8 mouse cellular contexts compared by ENCODE assay signal in the genomic region with DNA sequence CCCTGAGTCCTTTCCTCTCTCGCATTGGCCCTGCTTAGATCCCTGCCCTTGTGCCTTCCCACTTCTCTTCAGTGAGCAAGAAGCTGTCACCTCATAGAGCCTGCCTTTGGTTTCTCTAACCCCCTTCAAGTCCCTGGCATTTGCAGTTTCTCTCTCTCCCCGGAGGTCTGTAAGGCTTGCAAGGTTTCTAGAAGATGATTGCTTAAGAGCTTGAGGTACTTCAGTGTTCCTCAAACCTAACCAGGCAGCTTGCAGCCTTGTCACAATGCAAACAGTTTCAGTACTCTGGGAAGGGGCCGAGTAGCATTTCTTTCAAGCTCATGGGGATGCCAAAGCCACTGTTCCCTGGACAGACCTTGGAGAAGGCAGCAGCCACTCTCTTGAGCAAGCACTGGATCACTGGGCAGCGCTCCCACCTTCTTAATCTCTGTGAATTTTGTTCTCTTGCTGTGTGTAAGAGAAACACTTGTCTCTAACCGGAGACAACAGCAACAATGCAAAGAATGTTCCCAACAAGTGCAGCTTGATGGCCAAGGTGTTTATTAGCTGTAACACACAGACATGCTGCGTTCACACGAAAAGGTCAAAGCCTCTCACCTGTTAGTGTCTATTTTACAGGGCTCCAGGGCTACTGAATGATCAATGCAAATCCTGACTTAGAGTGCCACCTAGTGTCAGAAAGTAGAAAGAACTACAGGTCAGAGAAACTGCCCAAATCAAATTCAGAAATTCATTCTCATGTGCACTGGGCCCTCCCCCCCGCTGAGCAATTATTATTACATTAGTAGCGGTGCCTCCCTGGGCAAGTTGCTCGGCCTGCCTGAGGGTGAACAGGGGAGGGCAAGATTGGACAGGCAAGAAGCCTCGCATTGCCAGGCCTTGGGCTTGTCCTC. TPM values are rescaled to one million over a fixed set of nuclear protein-coding genes. Genes with fewer than 3 reads are reported as not detected.
A peak's percentile ranks its signal among the peaks of the same experiment; 100 is the strongest.
DNase-seq lines count a peak whose midpoint lies in the region; ATAC-seq and TF ChIP-seq lines count a peak whose summit lies in the region.
"Had no signal": no experiment of that assay in that cellular context is flagged by ENCODE, and none has a peak within 500 bp of the region (broad histone marks: within the 10 kb centered on the region; RNA-seq: fewer than 3 reads in every experiment).

No protein-coding gene starts in this region.

- ATAC-seq in hindbrain, postnatal 0 days: peak; percentile 79
- ATAC-seq in neural tube, embryonic 13.5 days (ENCODE audit: low read depth): peak; percentile 77

- H3K9me3 ChIP-seq in forebrain, embryonic 10.5 days: no peaks in the 10 kb centered on the region
- H3K9me3 ChIP-seq in hindbrain, postnatal 0 days (ENCODE audit: low read length): no peaks in the 10 kb centered on the region
- H3K9me3 ChIP-seq in neural tube, embryonic 13.5 days: no peaks in the 10 kb centered on the region

- no peak overlapping the region for H3K4me2 ChIP-seq in hindbrain, postnatal 0 days (ENCODE audit: low read depth, low read length)
- H3K4me2 ChIP-seq in neural tube, embryonic 13.5 days: no peak overlapping the region; the same call in 1 of the 2 replicates

- H3K4me3 ChIP-seq in forebrain, embryonic 10.5 days: no peak overlapping the region
- H3K4me3 ChIP-seq in hindbrain, postnatal 0 days (ENCODE audit: low read length): no peak overlapping the region
- no peak overlapping the region for H3K4me3 ChIP-seq in neural tube, embryonic 13.5 days

- no peak overlapping the region for H3K27ac ChIP-seq in forebrain, embryonic 10.5 days
- no peak overlapping the region for H3K27ac ChIP-seq in hindbrain, postnatal 0 days
- no peak overlapping the region for H3K27ac ChIP-seq in neural tube, embryonic 13.5 days (replicated peaks)

- H3K9ac ChIP-seq in hindbrain, postnatal 0 days (replicated peaks; ENCODE audit: low read length): no peak overlapping the region
- H3K9ac ChIP-seq in neural tube, embryonic 13.5 days: peak overlapping the region; percentile 50; the same call in 1 of the 2 replicates

- no peaks in the 10 kb centered on the region for H3K36me3 ChIP-seq in forebrain, embryonic 10.5 days (replicated peaks)
- no peaks in the 10 kb centered on the region for H3K36me3 ChIP-seq in hindbrain, postnatal 0 days (ENCODE audit: insufficient read depth, low read length)
- no peaks in the 10 kb centered on the region for H3K36me3 ChIP-seq in neural tube, embryonic 13.5 days

- DNase-seq in urinary bladder, postnatal 14 days (ENCODE audit: low spot score): peak; percentile 59
- DNase-seq in urinary bladder, postnatal 4 days (ENCODE audit: low spot score in 2 of 2): no peak
- peak; percentile 40 for DNase-seq in c-Kit-negative CD71-positive TER-119-positive erythroid progenitor cells, embryonic 14.5 days (ENCODE audit: low read depth, low spot score)
- DNase-seq in forebrain, embryonic 10.5 days (ENCODE audit: extremely low spot score, low spot score): peak; percentile 43
- DNase-seq in hindbrain, postnatal 0 days (ENCODE audit: low spot score): peak; percentile 87
- DNase-seq in lung, adult 18-20 months: peak; percentile 24 to 60

- peaks cover 7% of the 10 kb centered on the region for H3K4me1 ChIP-seq in forebrain, embryonic 10.5 days
- H3K4me1 ChIP-seq in hindbrain, postnatal 0 days (ENCODE audit: insufficient read depth, low read length): no peaks in the 10 kb centered on the region
- H3K4me1 ChIP-seq in neural tube, embryonic 13.5 days (replicated peaks): peaks cover 3% of the 10 kb centered on the region; the same call in 1 of the 2 replicates

- 38% methylated on average over 11 of the region's 11 CpGs for WGBS in forebrain, embryonic 10.5 days
- 30% methylated on average over 11 of the region's 11 CpGs for whole genome bisulfite sequencing in hindbrain, postnatal 0 days
- 37% methylated on average over 11 of the region's 11 CpGs for WGBS in neural tube, embryonic 13.5 days

- TF ChIP-seq CTCF in hindbrain, postnatal 0 days (IDR thresholded peaks at IDR 0.05; ENCODE audit: low read depth): peak; percentile 88

- H3K27me3 ChIP-seq in forebrain, embryonic 10.5 days (ENCODE audit: poor library complexity, severe bottlenecking): no peaks in the 10 kb centered on the region
- H3K27me3 ChIP-seq in hindbrain, postnatal 0 days (ENCODE audit: insufficient read depth, low read length): no peaks in the 10 kb centered on the region
- no peaks in the 10 kb centered on the region; the same call in 1 of the 2 replicates for H3K27me3 ChIP-seq in neural tube, embryonic 13.5 days

RNA-seq across cellular contexts. Expression of a gene that starts 10.3 kb away (rescaled TPM):
- polyA plus RNA-seq in forebrain, embryonic 10.5 days (2016; fragmentation: Nextera tagmentation; extraction: Ambion mirVana): 45.0 and 46.0 TPM in 2 replicates
- 5.3 and 5.4 TPM in 2 replicates for total RNA-seq in hindbrain, postnatal 0 days (2014; rRNA removed)
- polyA plus RNA-seq in hindbrain, postnatal 0 days (2015; fragmentation: Nextera tagmentation; extraction: Ambion mirVana): 14.2 and 15.1 TPM in 2 replicates
- 14.6 and 15.3 TPM in 2 replicates for polyA plus RNA-seq in neural tube, embryonic 13.5 days (2015; fragmentation: Nextera tagmentation; extraction: Ambion mirVana)

RNA-seq across cellular contexts. Expression of a gene that starts 15.1 kb away (rescaled TPM):
- not detected in 2 replicates for polyA plus RNA-seq in forebrain, embryonic 10.5 days (2016; fragmentation: Nextera tagmentation; extraction: Ambion mirVana)
- total RNA-seq in hindbrain, postnatal 0 days (2014; rRNA removed): not detected in 2 replicates
- polyA plus RNA-seq in hindbrain, postnatal 0 days (2015; fragmentation: Nextera tagmentation; extraction: Ambion mirVana): not detected in 2 replicates
- not detected in 2 replicates for polyA plus RNA-seq in neural tube, embryonic 13.5 days (2015; fragmentation: Nextera tagmentation; extraction: Ambion mirVana)
- total RNA-seq: layer of hippocampus, adult 18-20 months had no signal

RNA-seq across cellular contexts. Expression of a gene that starts 22.4 kb away (rescaled TPM):
- polyA plus RNA-seq in forebrain, embryonic 10.5 days (2016; fragmentation: Nextera tagmentation; extraction: Ambion mirVana): 0.06 and 0.09 TPM in 2 replicates
- 0.47 and 1.1 TPM in 2 replicates for total RNA-seq in hindbrain, postnatal 0 days (2014; rRNA removed)
- polyA plus RNA-seq in hindbrain, postnatal 0 days (2015; fragmentation: Nextera tagmentation; extraction: Ambion mirVana): 0.11 and 0.16 TPM in 2 replicates
- not detected in 2 replicates for polyA plus RNA-seq in neural tube, embryonic 13.5 days (2015; fragmentation: Nextera tagmentation; extraction: Ambion mirVana)

RNA-seq across cellular contexts. Expression of a gene that starts 33.7 kb away (rescaled TPM):
- polyA plus RNA-seq in forebrain, embryonic 10.5 days (2016; fragmentation: Nextera tagmentation; extraction: Ambion mirVana): 0.11 TPM in 1 of 2 replicates, not detected in the other
- not detected in 2 replicates for total RNA-seq in hindbrain, postnatal 0 days (2014; rRNA removed)
- polyA plus RNA-seq in hindbrain, postnatal 0 days (2015; fragmentation: Nextera tagmentation; extraction: Ambion mirVana): not detected in 2 replicates
- polyA plus RNA-seq in neural tube, embryonic 13.5 days (2015; fragmentation: Nextera tagmentation; extraction: Ambion mirVana): not detected in 2 replicates
- total RNA-seq: layer of hippocampus, adult 18-20 months had no signal

RNA-seq across cellular contexts. Expression of a gene that starts 38.9 kb away (rescaled TPM):
- not detected in 2 replicates for polyA plus RNA-seq in forebrain, embryonic 10.5 days (2016; fragmentation: Nextera tagmentation; extraction: Ambion mirVana)
- total RNA-seq in hindbrain, postnatal 0 days (2014; rRNA removed): 1.2 TPM in 1 of 2 replicates, not detected in the other
- polyA plus RNA-seq in hindbrain, postnatal 0 days (2015; fragmentation: Nextera tagmentation; extraction: Ambion mirVana): 0.50 and 0.60 TPM in 2 replicates
- not detected in 2 replicates for polyA plus RNA-seq in neural tube, embryonic 13.5 days (2015; fragmentation: Nextera tagmentation; extraction: Ambion mirVana)
- total RNA-seq: layer of hippocampus, adult 18-20 months had no signal

Comparison
In these comparisons a context has a peak if more than half of its experiments do, and no peak if none do; other contexts are left out.
1. DNase-seq: peak in urinary bladder, postnatal 14 days (single experiment), c-Kit-negative CD71-positive TER-119-positive erythroid progenitor cells, embryonic 14.5 days (single experiment), forebrain, embryonic 10.5 days (single experiment), hindbrain, postnatal 0 days (single experiment) and lung, adult 18-20 months (2 of 2); none in urinary bladder, postnatal 4 days (0 of 2).